Comparison of ENCODE assay signal across 24 mouse cellular contexts in the genomic region with DNA sequence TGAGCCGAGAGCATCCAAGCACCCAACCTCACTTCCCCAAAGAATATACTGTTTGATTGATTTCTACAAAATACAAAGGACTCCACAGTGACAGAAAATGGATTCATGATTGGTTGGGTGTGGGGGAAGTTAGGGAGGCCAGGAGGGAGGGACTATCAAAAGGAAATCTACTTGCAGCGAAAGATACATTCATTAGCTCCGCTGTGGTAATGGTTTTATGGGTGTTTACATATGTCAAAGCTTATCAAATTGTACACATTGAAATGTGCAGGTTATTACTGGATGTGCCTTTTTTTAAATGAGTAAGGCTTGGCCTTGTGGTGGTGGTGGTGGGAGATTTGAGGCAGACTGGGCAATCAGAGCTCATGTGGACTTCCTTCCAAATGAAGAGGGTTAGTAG.
"Had no signal": no experiment of that assay in that cellular context is flagged by ENCODE, and none has a peak within 500 bp of the region (broad histone marks: within the 10 kb centered on the region; RNA-seq: fewer than 3 reads in every experiment).

No protein-coding gene starts in this region.

- H3K36me3 ChIP-seq: heart, embryonic 13.5 days; heart, embryonic 15.5 days; hindbrain, embryonic 13.5 days; hindbrain, embryonic 15.5 days; kidney, embryonic 15.5 days; limb, embryonic 10.5 days; limb, embryonic 12.5 days had no signal

- H3K27ac ChIP-seq: heart, adult 2 months; heart, embryonic 13.5 days; heart, embryonic 15.5 days; hindbrain, embryonic 13.5 days; hindbrain, embryonic 15.5 days; hindbrain, postnatal 0 days; kidney, embryonic 15.5 days; kidney, postnatal 0 days; limb, embryonic 10.5 days; limb, embryonic 12.5 days had no signal

- H3K9me3 ChIP-seq: heart, embryonic 13.5 days; heart, embryonic 15.5 days; hindbrain, embryonic 13.5 days; hindbrain, embryonic 15.5 days; kidney, embryonic 15.5 days; limb, embryonic 10.5 days; limb, embryonic 12.5 days had no signal

- H3K9ac ChIP-seq: heart, embryonic 13.5 days; heart, embryonic 15.5 days; hindbrain, embryonic 13.5 days; hindbrain, embryonic 15.5 days; kidney, embryonic 15.5 days; limb, embryonic 12.5 days had no signal

- H3K4me2 ChIP-seq: heart, embryonic 11.5 days; heart, embryonic 13.5 days; heart, embryonic 15.5 days; hindbrain, embryonic 13.5 days; hindbrain, embryonic 15.5 days; kidney, embryonic 15.5 days; limb, embryonic 12.5 days had no signal

- ATAC-seq: hindbrain, postnatal 0 days had no signal

- H3K27me3 ChIP-seq: hindbrain, embryonic 13.5 days; hindbrain, embryonic 15.5 days had no signal

- H3K4me1 ChIP-seq: hindbrain, embryonic 13.5 days; kidney, embryonic 15.5 days had no signal

- H3K4me3 ChIP-seq: heart, adult 2 months; heart, embryonic 13.5 days; heart, embryonic 15.5 days; hindbrain, embryonic 13.5 days; hindbrain, embryonic 15.5 days; kidney, embryonic 15.5 days; limb, embryonic 10.5 days; limb, embryonic 12.5 days had no signal

- DNase-seq: gastrocnemius, postnatal 14 days; gastrocnemius, postnatal 36 days; heart, adult 11 months; heart, adult 2 months; heart, postnatal 14 days; heart, postnatal 36 days; kidney, adult 11 months; kidney, adult 2 months; kidney, adult 9 months; kidney, postnatal 14 days; kidney, postnatal 36 days; layer of hippocampus, adult 9-11 months; layer of hippocampus, postnatal 36 days; liver had no signal
